Comparison of ENCODE assay signal across 8 mouse cellular contexts in genomic region chr4:111719296-111719695, GRCm38 (mm10). TPM values are rescaled to one million over a fixed set of nuclear protein-coding genes. Genes with fewer than 3 reads are reported as not detected.
DNase-seq lines count a peak whose midpoint lies in the region; ATAC-seq and TF ChIP-seq lines count a peak whose summit lies in the region.

No protein-coding gene starts in this region.

- H3K9me3 ChIP-seq in embryonic facial prominence, embryonic 14.5 days (ENCODE audit: control insufficient read depth, low read length), result no peaks in the 10 kb centered on the region
- H3K9me3 ChIP-seq in hindbrain, embryonic 15.5 days, result no peaks in the 10 kb centered on the region
- H3K9me3 ChIP-seq in midbrain, embryonic 10.5 days (replicated peaks), result no peaks in the 10 kb centered on the region

- H3K4me2 ChIP-seq in embryonic facial prominence, embryonic 14.5 days (ENCODE audit: low read depth, low read length), result peak overlapping the region; percentile 72
- H3K4me2 ChIP-seq in hindbrain, embryonic 15.5 days, result peak overlapping the region; percentile 81

- H3K27me3 ChIP-seq in liver, adult 2 months (ENCODE audit: control insufficient read depth, insufficient read depth, low read length), result no peaks in the 10 kb centered on the region
- H3K27me3 ChIP-seq in embryonic facial prominence, embryonic 14.5 days (replicated peaks; ENCODE audit: control insufficient read depth, insufficient read depth, low read length), result no peaks in the 10 kb centered on the region
- H3K27me3 ChIP-seq in hindbrain, embryonic 15.5 days, result no peaks in the 10 kb centered on the region
- H3K27me3 ChIP-seq in midbrain, embryonic 10.5 days (ENCODE audit: low read depth, poor library complexity, severe bottlenecking), result no peaks in the 10 kb centered on the region

- peak overlapping the region; percentile 96; the same call in 1 of the 2 replicates for H3K4me3 ChIP-seq in liver, adult 2 months (ENCODE audit: insufficient read depth, low read depth, low read length)
- peak overlapping the region; percentile 90 for H3K4me3 ChIP-seq in embryonic facial prominence, embryonic 14.5 days (ENCODE audit: low read depth, low read length)
- H3K4me3 ChIP-seq in hindbrain, embryonic 15.5 days, result peak overlapping the region; percentile 84
- peak overlapping the region; percentile 95 for H3K4me3 ChIP-seq in midbrain, embryonic 10.5 days

- H3K4me1 ChIP-seq in liver, adult 2 months (ENCODE audit: control insufficient read depth, insufficient read depth, low read length), result no peaks in the 10 kb centered on the region; the same call in 1 of the 2 replicates
- peaks cover 11% of the 10 kb centered on the region for H3K4me1 ChIP-seq in embryonic facial prominence, embryonic 14.5 days (ENCODE audit: control insufficient read depth, insufficient read depth, low read length)
- no peaks in the 10 kb centered on the region for H3K4me1 ChIP-seq in hindbrain, embryonic 15.5 days (replicated peaks)
- H3K4me1 ChIP-seq in midbrain, embryonic 10.5 days, result peaks cover 17% of the 10 kb centered on the region

- no peak for TF ChIP-seq POLR2A in liver, adult 2 months (IDR thresholded peaks at IDR 0.05; ENCODE audit: extremely low read depth, insufficient read depth, low read length)

- H3K79me2 ChIP-seq in liver, adult 2 months (ENCODE audit: control insufficient read depth, insufficient read depth, low read length), result no peaks in the 10 kb centered on the region

- TF ChIP-seq CTCF in liver, adult 2 months (IDR thresholded peaks at IDR 0.05; ENCODE audit: low read depth, low read length), result no peak

- no peak overlapping the region for H3K9ac ChIP-seq in liver, adult 2 months (ENCODE audit: low read depth, low read length)
- no peak overlapping the region for H3K9ac ChIP-seq in embryonic facial prominence, embryonic 14.5 days (ENCODE audit: low read depth, low read length)
- H3K9ac ChIP-seq in hindbrain, embryonic 15.5 days, result peak overlapping the region; percentile 71; the same call in 1 of the 2 replicates

- no peaks in the 10 kb centered on the region for H3K36me3 ChIP-seq in liver, adult 2 months (ENCODE audit: control insufficient read depth, insufficient read depth, low read length)
- no peaks in the 10 kb centered on the region for H3K36me3 ChIP-seq in embryonic facial prominence, embryonic 14.5 days (ENCODE audit: control insufficient read depth, insufficient read depth, low read length)
- H3K36me3 ChIP-seq in hindbrain, embryonic 15.5 days, result no peaks in the 10 kb centered on the region
- no peaks in the 10 kb centered on the region for H3K36me3 ChIP-seq in midbrain, embryonic 10.5 days

- DNase-seq in liver, adult 2 months (ENCODE audit: extremely low read depth, low read depth, low spot score), result no peak
- DNase-seq in liver, result no peak
- no peak for DNase-seq in embryonic facial prominence, embryonic 14.5 days (ENCODE audit: low spot score)
- no peak for DNase-seq in midbrain, embryonic 10.5 days (ENCODE audit: low spot score)
- no peak for DNase-seq in cerebellum, adult 18-20 months
- no peak for DNase-seq in spleen, postnatal 10 days (ENCODE audit: low spot score in 2 of 2)

- ATAC-seq in embryonic facial prominence, embryonic 14.5 days (ENCODE audit: low read depth), result no peak
- ATAC-seq in hindbrain, embryonic 15.5 days (ENCODE audit: low FRiP score, low read depth), result no peak
- no peak for ATAC-seq in megakaryocyte-erythroid progenitor cell, adult 5-6 weeks (replicated peaks; ENCODE audit: low FRiP score, low TSS enrichment, poor library complexity, severe bottlenecking)

- WGBS in liver, adult 2 months, result 67% methylated on average over 4 of the region's 4 CpGs
- 65% methylated on average over 4 of the region's 4 CpGs for WGBS in embryonic facial prominence, embryonic 14.5 days
- WGBS in hindbrain, embryonic 15.5 days, result 75% methylated on average over 4 of the region's 4 CpGs
- WGBS in midbrain, embryonic 10.5 days, result 75% methylated on average over 4 of the region's 4 CpGs

- no peak overlapping the region for H3K27ac ChIP-seq in liver, adult 2 months (replicated peaks; ENCODE audit: insufficient read depth, low read depth, low read length)
- peak overlapping the region; percentile 81; the same call in 1 of the 2 replicates for H3K27ac ChIP-seq in embryonic facial prominence, embryonic 14.5 days (replicated peaks; ENCODE audit: low read depth, low read length)
- no peak overlapping the region for H3K27ac ChIP-seq in hindbrain, embryonic 15.5 days (replicated peaks)
- no peak overlapping the region for H3K27ac ChIP-seq in midbrain, embryonic 10.5 days (replicated peaks)

RNA-seq across cellular contexts. Expression of gene Spata6, which starts 0.5 kb away (rescaled TPM):
- 2.5 and 3.6 TPM in 2 replicates for total RNA-seq in liver, adult 2 months (2014; rRNA removed)
- polyA plus RNA-seq in liver, adult 2 months (2012; rRNA removed), result 0.88 and 1.8 TPM in 2 replicates
- polyA plus RNA-seq in embryonic facial prominence, embryonic 14.5 days (2014; fragmentation: Nextera tagmentation; extraction: Ambion mirVana), result 25.3 and 26.2 TPM in 2 replicates
- polyA plus RNA-seq in hindbrain, embryonic 15.5 days (2015; fragmentation: Nextera tagmentation; extraction: Ambion mirVana), result 17.1 and 17.9 TPM in 2 replicates
- 33.1 and 33.7 TPM in 2 replicates for polyA plus RNA-seq in midbrain, embryonic 10.5 days (2016; fragmentation: Nextera tagmentation; extraction: Ambion mirVana)
- 9.5 and 11.1 TPM in 2 replicates for total RNA-seq in megakaryocyte-erythroid progenitor cell, adult 5-6 weeks (2014; fragmentation: Nextera tagmentation)
- 6.3 and 7.9 TPM in 2 replicates for total RNA-seq in megakaryocyte-erythroid progenitor cell, adult 5-6 weeks (2017)
